Mouse (Mus musculus) cerebellum, adult 2 months (tissue): ENCODE measurements around the gene Pxylp1. TPM values are rescaled to one million over a fixed set of nuclear protein-coding genes. Genes with fewer than 3 reads are reported as not detected.

Source experiments
- DNase-seq, 2 experiments: peaks; one replicate each; pipeline ENCODE4 v3.0.0; 2021
- H3K27ac ChIP-seq: fragments of 200-500 bp; 2 replicates; pipeline ENCODE4 v1.5.1; 2012; ENCODE audit warnings: low read length, control low read depth, inconsistent platforms; ENCODE audit not compliant: insufficient read depth
- H3K27me3 ChIP-seq: fragments of 200-500 bp; 2 replicates; pipeline ENCODE4 v1.6.1; 2012; ENCODE audit warnings: inconsistent platforms, mild to moderate bottlenecking, low read length, moderate library complexity; ENCODE audit not compliant: control insufficient read depth, insufficient read depth
- H3K4me1 ChIP-seq: fragments of 200-500 bp; 2 replicates; pipeline ENCODE4 v1.6.1; 2011; ENCODE audit warnings: low read length; ENCODE audit not compliant: control insufficient read depth, insufficient read depth
- H3K4me3 ChIP-seq: fragments of 200-500 bp; replicated peaks from 2 replicates; pipeline ENCODE3; 2011; ENCODE audit warnings: mild to moderate bottlenecking, low read depth, low read length, control low read depth; ENCODE audit not compliant: insufficient read depth
- CTCF ChIP-seq: fragments of 200-500 bp; IDR thresholded peaks from 2 replicates; pipeline ENCODE4 v1.5.1; 2011; ENCODE audit warnings: low read depth, mild to moderate bottlenecking, control low read depth, low read length, moderate library complexity, borderline replicate concordance; ENCODE audit not compliant: insufficient read depth
- POLR2A ChIP-seq: fragments of 200-500 bp; IDR thresholded peaks from 2 replicates; pipeline ENCODE4 v1.6.1; 2011; ENCODE audit warnings: low read length, control low read depth, borderline replicate concordance; ENCODE audit not compliant: insufficient read depth
- WGBS: fragments of 180-500 bp; shearing (Covaris S2); methylation state at CpG from one replicate; pipeline ENCODE4 v1.1.7; 2018; 5-methylcytosine and 5-hydroxymethylcytosine counted together
- polyA plus RNA-seq: library from polyadenylated mRNA; depleted of rRNA; stranded (reverse); fragments of >200 nt; gene quantifications from 2 replicates; pipeline ENCODE4 v1.2.3, GENCODE M21; 2012

The Pxylp1 gene
- polyA plus RNA-seq, 1 experiment: 35.6 TPM

- DNase-seq: peak; percentile 92 to 98
- Histone ChIP-seq H3K27ac (no peak overlapping the region), H3K4me1 (no peaks in the 10 kb centered on the region), H3K27me3 (no peaks in the 10 kb centered on the region), H3K4me3 (no peak overlapping the region)
- WGBS: 36% methylated on average over 27 of the region's 27 CpGs
- TF ChIP-seq POLR2A: no peak
- peak; percentile 99 for TF ChIP-seq CTCF
Measured at GRCm38 (mm10) chr9:96916620-96917538, 24.4 kb upstream of the Pxylp1 start.

- no peak overlapping the region for H3K4me3 ChIP-seq
- DNase-seq: peak in 1 of 2 experiments; percentile 5
- H3K4me1 ChIP-seq: no peaks in the 10 kb centered on the region
- TF ChIP-seq POLR2A (no peak), CTCF (no peak)
- no peaks in the 10 kb centered on the region for H3K27me3 ChIP-seq
- WGBS: 59% methylated on average over 7 of the region's 7 CpGs
- no peak overlapping the region for H3K27ac ChIP-seq
Measured at GRCm38 (mm10) chr9:96916076-96916475, 23.6 kb upstream of the Pxylp1 start.

- Histone ChIP-seq H3K27ac (no peak overlapping the region), H3K27me3 (no peaks in the 10 kb centered on the region), H3K4me3 (no peak overlapping the region), H3K4me1 (no peaks in the 10 kb centered on the region)
- no peak for TF ChIP-seq CTCF
- no peak for TF ChIP-seq POLR2A
- DNase-seq: no peak
- 66% methylated on average over 6 of the region's 6 CpGs for whole genome bisulfite sequencing
Measured at GRCm38 (mm10) chr9:96914851-96915250, 22.4 kb upstream of the Pxylp1 start.

GRCm38 (mm10) chr9:96914005-96914404, 21.5 kb upstream of the Pxylp1 start:
- Histone ChIP-seq H3K4me3 (no peak overlapping the region), H3K27ac (no peak overlapping the region), H3K27me3 (no peaks in the 10 kb centered on the region), H3K4me1 (no peaks in the 10 kb centered on the region)
- DNase-seq: no peak
- no peak for TF ChIP-seq POLR2A
- no peak for TF ChIP-seq CTCF
- 97% methylated on average over 3 of the region's 3 CpGs for WGBS

GRCm38 (mm10) chr9:96909503-96909902, 17.0 kb upstream of the Pxylp1 start:
- no peaks in the 10 kb centered on the region for H3K4me1 ChIP-seq
- DNase-seq: no peak
- H3K4me3 ChIP-seq: no peak overlapping the region
- TF ChIP-seq CTCF (no peak), POLR2A (no peak)
- H3K27me3 ChIP-seq: no peaks in the 10 kb centered on the region
- 86% methylated on average over 1 of the region's 1 CpGs for WGBS
- no peak overlapping the region for H3K27ac ChIP-seq

GRCm38 (mm10) chr9:96908737-96909136, 16.3 kb upstream of the Pxylp1 start:
- Histone ChIP-seq H3K4me3 (no peak overlapping the region), H3K27me3 (no peaks in the 10 kb centered on the region), H3K4me1 (no peaks in the 10 kb centered on the region), H3K27ac (no peak overlapping the region)
- DNase-seq: no peak
- TF ChIP-seq POLR2A (no peak), CTCF (no peak)
- 61% methylated on average over 2 of the region's 2 CpGs for WGBS

- Histone ChIP-seq H3K27me3 (no peaks in the 10 kb centered on the region), H3K27ac (no peak overlapping the region), H3K4me3 (no peak overlapping the region), H3K4me1 (no peaks in the 10 kb centered on the region)
- DNase-seq: no peak
- 81% methylated on average over 7 of the region's 7 CpGs for WGBS
- TF ChIP-seq CTCF: no peak
- TF ChIP-seq POLR2A: no peak
Measured at GRCm38 (mm10) chr9:96904360-96905355, 12.2 kb upstream of the Pxylp1 start.
